Mouse (Mus musculus): ENCODE data around the gene Fbxo7.

Fbxo7 gene

DNA sequence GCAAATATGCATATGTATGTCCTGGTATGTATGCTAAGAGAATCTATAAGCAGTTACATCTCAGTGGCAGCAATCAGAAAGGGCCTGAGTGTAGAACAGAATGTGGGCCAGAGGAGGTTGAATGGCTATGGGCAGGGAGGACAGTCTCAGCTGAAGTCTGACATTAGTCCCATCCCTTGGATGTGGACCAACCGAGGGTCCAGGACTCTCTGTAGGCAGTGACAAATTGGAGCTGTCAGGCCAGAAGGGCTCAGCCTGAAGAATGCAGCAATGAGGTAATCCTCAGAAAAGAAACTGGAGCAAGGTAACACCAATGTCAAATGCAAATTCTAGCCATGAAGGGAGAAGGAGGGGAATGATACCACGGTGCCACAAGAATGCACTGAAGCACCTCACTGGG is 55.5 kb downstream of the Fbxo7 start:
- DNase-seq (ENCODE audit: low spot score in 2 of 2), result no peak

DNA sequence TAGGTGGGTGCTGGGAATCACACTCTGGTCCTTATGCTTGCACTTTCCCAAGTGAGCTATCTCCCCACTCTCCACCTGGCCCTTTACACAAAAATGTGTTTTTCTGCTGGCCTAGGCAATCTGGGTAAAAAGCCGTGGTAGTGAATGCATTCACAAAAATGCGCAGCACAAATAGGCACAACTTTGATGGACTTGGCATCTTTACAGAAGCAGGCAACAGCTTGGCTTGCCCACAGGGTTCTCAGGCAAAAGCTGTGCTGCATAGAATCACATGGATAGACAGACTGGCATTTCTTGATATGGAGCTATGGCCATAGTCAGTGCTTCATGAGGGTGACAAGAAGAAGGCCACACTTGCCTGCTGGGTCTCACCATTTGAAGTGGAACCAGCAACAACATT is 57.0 kb downstream of the Fbxo7 start:
- DNase-seq (ENCODE audit: low spot score in 2 of 2), result no peak

- DNase-seq (ENCODE audit: low spot score in 2 of 2), result no peak
Measured at GRCm38 (mm10) chr10:86079921-86080320, 58.1 kb downstream of the Fbxo7 start.

DNA sequence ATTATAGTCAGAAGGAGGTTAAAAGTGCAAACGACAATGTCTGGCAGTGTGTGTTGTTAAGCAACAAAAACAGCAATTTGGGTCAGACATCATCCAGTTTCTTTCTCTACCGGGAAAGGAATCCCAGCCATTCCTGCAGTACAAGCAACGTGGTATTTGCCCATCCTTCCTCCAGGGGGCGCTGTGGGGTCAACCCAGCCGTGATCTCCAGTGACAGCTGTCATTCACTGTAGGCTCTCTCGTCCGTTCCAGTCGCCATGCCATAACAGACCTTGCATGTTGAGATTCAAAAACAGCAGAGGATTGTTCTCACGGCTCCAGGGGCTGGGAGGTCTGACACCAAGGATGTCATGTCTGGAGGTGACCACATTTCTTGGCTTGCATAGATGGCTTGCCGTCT is 70.1 kb downstream of the Fbxo7 start:
- no peak for DNase-seq (ENCODE audit: low spot score in 2 of 2)

- DNase-seq (ENCODE audit: low spot score in 2 of 2), result no peak
Measured at GRCm38 (mm10) chr10:86093109-86094035, 71.6 kb downstream of the Fbxo7 start.

DNA sequence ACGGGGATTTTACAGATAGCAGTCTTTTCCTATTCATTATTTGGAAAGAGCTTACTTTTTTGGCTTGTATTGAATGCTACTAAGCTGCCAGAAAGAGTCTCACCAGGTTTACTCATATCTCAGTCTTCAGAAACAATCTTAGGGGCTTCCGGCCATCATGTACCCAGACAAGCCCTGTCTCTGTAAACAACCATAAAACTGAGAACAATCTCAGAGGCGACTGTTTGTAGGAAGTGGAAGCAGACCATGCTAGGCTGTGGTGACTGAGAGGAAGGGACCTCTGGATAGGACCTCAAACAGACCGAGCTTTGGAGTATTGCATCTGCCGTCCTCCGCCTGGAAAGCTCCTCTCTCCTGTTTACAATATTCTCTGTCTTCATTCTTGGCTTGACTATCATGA is 76.6 kb downstream of the Fbxo7 start:
- no peak for DNase-seq (ENCODE audit: low spot score in 2 of 2)

GRCm38 (mm10) chr10:86100281-86100851 is 78.6 kb downstream of the Fbxo7 start:
- peak in 1 of 2 experiments; percentile 45 for DNase-seq (ENCODE audit: low spot score in 2 of 2)

All from urinary bladder, adult 18-20 months (tissue).